Mouse (Mus musculus) intestine, embryonic 14.5 days (tissue): ENCODE data around the gene Icam5. TPM values are rescaled to one million over a fixed set of nuclear protein-coding genes. Genes with fewer than 3 reads are reported as not detected.
A peak's percentile ranks its signal among the peaks of the same experiment; 100 is the strongest.

ENCODE experiments used
- ATAC-seq: fragments of 200-750 bp; cut with Nextera tagmentation; replicated peaks from 2 replicates; pipeline ENCODE4 v1.8.0; 2017; ENCODE audit warnings: low read depth, moderate number of reproducible peaks, moderate TSS enrichment, moderate library complexity; ENCODE audit not compliant: low FRiP score, low TSS enrichment
- DNase-seq: peaks from one replicate; pipeline ENCODE4 v3.0.0-alpha.2; 2018; ENCODE audit warnings: low spot score
- H3K27ac ChIP-seq: fragments of 300-500 bp; sonication (generic); 2 replicates; pipeline ENCODE4 v1.5.1; 2014; ENCODE audit warnings: low read depth, mild to moderate bottlenecking, control low read depth
- H3K27me3 ChIP-seq: fragments of 300-500 bp; sonication (generic); replicated peaks from 2 replicates; pipeline ENCODE4 v1.6.1; 2014; ENCODE audit warnings: low read length, control low read depth; ENCODE audit not compliant: control insufficient read depth, insufficient read depth
- H3K36me3 ChIP-seq: fragments of 300-500 bp; sonication (generic); 2 replicates; pipeline ENCODE4 v1.6.1; 2014; ENCODE audit warnings: low read length, control low read depth; ENCODE audit not compliant: control insufficient read depth, insufficient read depth
- H3K4me1 ChIP-seq: fragments of 300-500 bp; sonication (generic); replicated peaks from 2 replicates; pipeline ENCODE4 v1.6.1; 2014; ENCODE audit warnings: low read length, control low read depth, mixed read lengths; ENCODE audit not compliant: control insufficient read depth, insufficient read depth
- H3K4me2 ChIP-seq: fragments of 300-500 bp; sonication (generic); 2 replicates; pipeline ENCODE4 v1.6.1; 2014; ENCODE audit warnings: low read length
- H3K4me3 ChIP-seq: fragments of 300-500 bp; sonication (generic); 2 replicates; pipeline ENCODE4 v1.5.1; 2014; ENCODE audit warnings: low read depth, low read length, control low read depth, mixed read lengths
- H3K9ac ChIP-seq: fragments of 300-500 bp; sonication (generic); 2 replicates; pipeline ENCODE4 v1.6.1; 2014; ENCODE audit warnings: mild to moderate bottlenecking, low read length
- H3K9me3 ChIP-seq: fragments of 300-500 bp; sonication (generic); 2 replicates; pipeline ENCODE4 v1.6.1; 2016; ENCODE audit warnings: low read length, control low read depth; ENCODE audit not compliant: control insufficient read depth
- WGBS: fragments of 180-500 bp; shearing (Covaris S2); extraction: QIAGEN DNeasy Blood & Tissue Kit; methylation state at CpG from one replicate; pipeline ENCODE4 v1.1.7; 2014; 5-methylcytosine and 5-hydroxymethylcytosine counted together
- polyA plus RNA-seq: library from polyadenylated mRNA; unstranded; fragments of >200 nt; fragmentation: Nextera tagmentation; extraction: Ambion mirVana; gene quantifications from 2 replicates; pipeline ENCODE4 v1.2.1, GENCODE M21; 2014

The Icam5 gene
- polyA plus RNA-seq, 1 experiment from 2014 or later: 0.12 TPM

DNA sequence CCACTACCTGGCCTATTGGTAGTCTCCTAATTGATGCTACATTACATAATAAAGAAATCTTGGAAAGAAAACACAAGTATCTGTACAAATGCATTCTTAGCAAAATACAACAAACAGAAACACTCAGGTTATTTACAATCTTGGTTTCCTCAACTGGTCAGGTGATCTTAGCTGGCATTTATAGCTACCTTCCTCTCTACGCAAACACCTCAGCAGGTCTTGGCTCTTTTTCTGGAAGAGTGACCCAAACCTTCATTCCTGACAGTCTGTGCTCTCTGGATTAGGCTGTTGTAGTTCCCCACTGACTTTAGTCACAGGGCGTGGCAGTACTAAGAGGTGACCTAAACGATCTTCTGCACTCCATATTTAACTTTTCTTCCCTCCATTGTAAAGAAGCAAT, 13.4 kb downstream of the Icam5 start:
- Histone ChIP-seq H3K9me3 (no peaks in the 10 kb centered on the region), H3K27me3 (no peaks in the 10 kb centered on the region), H3K4me1 (peaks cover 5% of the 10 kb centered on the region), H3K27ac (no peak overlapping the region), H3K9ac (no peak overlapping the region), H3K36me3 (no peaks in the 10 kb centered on the region), H3K4me3 (no peak overlapping the region), H3K4me2 (no peak overlapping the region)
- ATAC-seq: no peak
- 78% methylated on average over 3 of the region's 3 CpGs for WGBS
- DNase-seq: no peak

DNA sequence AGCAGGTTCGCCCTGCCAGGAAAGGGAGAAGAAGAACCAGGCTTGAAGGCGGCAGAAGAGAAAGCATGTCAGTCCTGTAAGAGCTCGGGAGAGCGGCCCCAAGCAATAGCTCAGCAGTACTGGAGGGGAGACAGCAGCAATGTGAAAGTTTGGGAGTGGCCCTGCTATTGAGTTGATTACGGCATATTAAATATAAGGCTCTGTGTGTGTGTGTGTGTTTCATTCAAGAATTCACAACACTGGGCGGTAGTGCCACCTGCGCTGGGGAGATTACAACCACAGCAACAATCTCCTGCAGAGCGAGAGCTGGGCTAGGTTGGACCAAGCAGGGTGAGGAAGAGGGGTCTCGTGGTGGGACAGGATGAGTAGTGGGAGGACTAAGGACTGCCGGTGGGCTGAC, 19.7 kb downstream of the Icam5 start:
- no peak for DNase-seq
- H3K36me3 ChIP-seq: no peaks in the 10 kb centered on the region
- no peaks in the 10 kb centered on the region for H3K9me3 ChIP-seq
- no peak overlapping the region for H3K4me3 ChIP-seq
- H3K9ac ChIP-seq: no peak overlapping the region
- no peaks in the 10 kb centered on the region for H3K4me1 ChIP-seq
- H3K27ac ChIP-seq: no peak overlapping the region
- no peak overlapping the region for H3K4me2 ChIP-seq
- 60% methylated on average over 10 of the region's 10 CpGs for WGBS
- no peak for ATAC-seq
- no peaks in the 10 kb centered on the region for H3K27me3 ChIP-seq

DNA sequence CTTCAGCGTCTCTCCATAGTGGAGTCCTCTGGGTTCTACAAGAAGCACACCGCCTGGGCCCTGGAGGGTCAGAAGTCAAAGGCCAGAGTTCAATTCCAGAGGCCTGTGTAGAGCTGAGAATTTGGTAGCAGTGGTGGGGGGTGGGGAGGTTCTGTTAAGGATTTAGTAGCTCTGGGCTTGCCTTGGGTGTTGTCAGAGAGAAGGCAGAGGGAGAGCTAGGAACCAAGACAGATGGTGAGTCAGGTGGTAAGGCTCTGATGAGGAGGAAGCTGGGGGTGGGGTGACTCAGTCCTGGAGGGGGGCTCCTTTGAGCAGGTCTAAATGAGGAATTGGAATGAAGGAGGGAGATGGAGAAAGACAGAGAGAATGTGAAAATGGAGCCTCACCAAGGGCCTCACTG, 31.1 kb downstream of the Icam5 start:
- no peaks in the 10 kb centered on the region for H3K4me1 ChIP-seq
- no peak overlapping the region for H3K4me3 ChIP-seq
- no peak overlapping the region for H3K4me2 ChIP-seq
- H3K9ac ChIP-seq: no peak overlapping the region
- no peak for DNase-seq
- peaks cover 36% of the 10 kb centered on the region for H3K36me3 ChIP-seq
- H3K27ac ChIP-seq: no peak overlapping the region
- ATAC-seq: no peak
- 94% methylated on average over 2 of the region's 2 CpGs for WGBS
- no peaks in the 10 kb centered on the region for H3K27me3 ChIP-seq
- H3K9me3 ChIP-seq: no peaks in the 10 kb centered on the region

DNA sequence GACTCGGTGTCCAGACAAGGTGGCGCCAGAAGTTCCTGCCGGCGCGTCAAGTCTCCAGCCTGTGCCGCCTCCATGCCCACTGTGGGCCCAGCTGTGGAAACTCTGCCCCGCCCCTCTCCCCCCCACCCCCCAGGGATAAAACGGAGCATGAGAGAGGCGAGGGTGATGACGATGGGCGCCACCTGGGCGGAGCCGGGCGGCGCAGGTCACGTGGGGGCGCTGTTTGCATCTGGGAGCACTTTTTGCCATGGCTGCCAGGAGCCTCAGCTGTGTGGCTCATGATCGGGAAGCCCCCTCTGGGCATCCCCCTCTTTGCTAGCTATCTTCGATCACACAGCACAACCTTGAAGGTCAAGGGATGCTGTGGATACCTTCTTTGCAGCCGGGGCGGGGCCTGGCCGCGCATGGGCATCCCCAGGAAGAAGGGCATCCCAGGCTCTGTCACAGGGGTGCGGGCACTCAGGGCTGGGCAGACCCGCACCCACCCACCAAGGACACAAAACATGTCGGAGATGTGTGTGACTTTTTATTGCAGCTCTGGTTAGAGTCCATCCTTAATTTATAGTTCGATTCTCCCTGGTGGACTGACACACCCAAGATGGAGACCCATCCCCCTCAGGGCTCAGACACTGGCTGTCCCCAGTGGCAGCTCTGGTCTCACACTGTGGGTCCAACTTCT, 35.3 kb downstream of the Icam5 start, which contains the start of gene Zglp1:
Gene Zglp1 (minus strand): TSS at position 88 of the 679 bp plus-strand sequence.
- Histone ChIP-seq H3K9me3 (no peaks in the 10 kb centered on the region), H3K27me3 (no peaks in the 10 kb centered on the region), H3K36me3 (peaks cover 51% of the 10 kb centered on the region), H3K4me3 (no peak within 1 kb of the TSS), H3K4me1 (0 out of 2 replicates have a peak, but pooled peaks cover under 1% of the 10 kb centered on the region), H3K9ac (no peak within 1 kb of the TSS), H3K4me2 (no peak within 1 kb of the TSS), H3K27ac (no peak within 1 kb of the TSS)
- ATAC-seq (no peak), DNase-seq (no peak)
- WGBS: 82% methylated on average over 27 of the region's 27 CpGs

DNA sequence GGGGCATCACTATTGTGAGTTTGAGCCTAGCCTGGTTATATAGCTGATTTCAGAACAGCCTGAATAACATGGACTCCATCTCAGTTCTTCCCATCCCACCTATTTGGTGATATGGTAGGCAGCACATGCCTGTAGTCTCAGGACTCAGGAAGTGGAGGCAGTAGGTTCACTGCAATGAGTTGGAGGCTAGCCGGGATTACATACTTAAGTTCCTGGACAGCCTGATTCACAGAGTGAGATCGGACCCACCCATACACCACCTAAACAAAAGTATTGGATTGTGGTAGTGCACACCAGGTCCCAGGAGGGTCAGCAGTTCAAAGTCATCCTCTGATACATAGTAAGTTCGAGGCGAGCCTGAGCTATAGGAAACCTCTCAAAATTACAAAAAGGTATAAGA, 40.8 kb downstream of the Icam5 start:
- peak overlapping the region; percentile 92 for H3K4me3 ChIP-seq
- H3K27ac ChIP-seq: peak overlapping the region; percentile 70; the same call in 1 of the 2 replicates
- H3K27me3 ChIP-seq: no peaks in the 10 kb centered on the region
- H3K4me1 ChIP-seq: 0 out of 2 replicates have a peak, but pooled peaks cover 6% of the 10 kb centered on the region
- H3K36me3 ChIP-seq: peaks cover 52% of the 10 kb centered on the region
- WGBS: 9% methylated on average over 4 of the region's 4 CpGs
- ATAC-seq (peak; percentile 36), DNase-seq (no peak)
- H3K9ac ChIP-seq: peak overlapping the region; percentile 88
- no peaks in the 10 kb centered on the region for H3K9me3 ChIP-seq
- peak overlapping the region; percentile 82 for H3K4me2 ChIP-seq

DNA sequence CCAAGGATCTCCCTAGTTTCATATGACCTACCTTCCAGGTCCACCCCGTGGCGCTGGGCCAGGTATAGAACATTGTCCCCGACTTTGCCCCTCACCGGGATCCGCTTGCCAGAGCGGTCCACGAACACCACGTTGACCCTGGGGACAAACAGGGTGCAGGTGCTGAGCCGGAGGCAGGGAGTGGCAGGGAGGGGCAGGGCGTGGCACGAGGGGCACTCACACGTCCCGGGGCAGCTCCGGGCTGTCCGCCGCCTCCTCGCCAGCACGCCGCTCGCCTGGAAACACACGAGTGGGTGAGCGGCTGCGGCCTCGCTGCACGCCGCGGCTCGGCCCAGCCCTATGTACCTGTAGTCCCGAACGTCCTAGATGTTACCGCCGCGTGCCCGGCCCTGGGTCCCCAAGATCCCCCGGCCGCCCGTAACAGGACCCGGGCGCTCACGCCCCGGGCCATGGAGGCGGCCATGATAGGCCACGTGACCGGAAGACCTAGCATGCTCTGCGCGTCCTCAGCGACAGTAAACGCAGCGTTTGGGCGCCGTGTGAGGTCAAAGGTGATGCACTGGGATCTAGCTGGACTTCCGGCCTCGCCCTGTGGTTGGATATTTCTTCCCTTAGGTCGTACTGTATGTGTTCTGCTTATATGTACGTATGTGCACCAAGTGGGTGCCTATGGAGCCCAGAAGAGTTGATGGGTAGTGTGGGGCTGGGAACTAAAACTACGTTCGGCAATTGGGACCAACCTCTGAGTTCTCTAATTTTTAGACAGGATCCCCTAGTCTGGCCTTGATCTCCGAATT, 41.4 kb downstream of the Icam5 start, which contains the start of the genes Gm49373 and Fdx1l:
Gene Gm49373 (minus strand): TSS at position 53 of the 797 bp plus-strand sequence.
Gene Fdx1l (minus strand): TSS at position 571 of the 797 bp plus-strand sequence.
- WGBS: 2% methylated on average over 57 of the region's 58 CpGs
- Histone ChIP-seq H3K9ac (peak within 1 kb of the TSS; percentile 88), H3K27me3 (no peaks in the 10 kb centered on the region), H3K4me3 (peak within 1 kb of the TSS; percentile 92), H3K36me3 (peaks cover 52% of the 10 kb centered on the region), H3K9me3 (no peaks in the 10 kb centered on the region), H3K27ac (peak within 1 kb of the TSS; percentile 70), H3K4me1 (0 out of 2 replicates have a peak, but pooled peaks cover 6% of the 10 kb centered on the region), H3K4me2 (peak within 1 kb of the TSS; percentile 82)
- DNase-seq: peak; percentile 89
- peak; percentile 94 for ATAC-seq

DNA sequence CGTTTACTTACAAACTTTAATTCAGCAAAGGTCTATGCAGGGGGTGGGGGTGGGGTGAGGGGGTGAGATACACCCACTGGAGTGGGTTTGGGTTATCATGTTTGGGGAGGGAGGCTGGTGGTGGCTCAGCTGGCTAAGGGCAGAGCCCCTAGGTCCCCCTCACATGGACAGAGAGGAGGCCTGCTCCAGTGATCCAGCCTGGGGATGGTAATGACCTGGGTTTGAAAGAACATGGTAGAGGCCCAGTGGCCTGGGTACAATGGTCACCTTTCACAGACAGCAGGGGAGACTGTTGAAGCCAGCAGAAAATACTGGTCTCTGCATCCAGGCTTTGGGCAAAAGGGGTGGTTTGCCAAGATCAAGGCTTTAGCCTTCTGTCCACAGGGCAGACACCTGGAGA, 42.3 kb downstream of the Icam5 start:
- no peak overlapping the region for H3K9ac ChIP-seq
- no peaks in the 10 kb centered on the region for H3K27me3 ChIP-seq
- H3K4me2 ChIP-seq: no peak overlapping the region
- H3K4me3 ChIP-seq: no peak overlapping the region
- 0 out of 2 replicates have a peak, but pooled peaks cover 6% of the 10 kb centered on the region for H3K4me1 ChIP-seq
- DNase-seq (no peak), ATAC-seq (no peak)
- H3K9me3 ChIP-seq: no peaks in the 10 kb centered on the region
- 68% methylated on average over 1 of the region's 1 CpGs for WGBS
- H3K27ac ChIP-seq: no peak overlapping the region
- peaks cover 61% of the 10 kb centered on the region for H3K36me3 ChIP-seq

DNA sequence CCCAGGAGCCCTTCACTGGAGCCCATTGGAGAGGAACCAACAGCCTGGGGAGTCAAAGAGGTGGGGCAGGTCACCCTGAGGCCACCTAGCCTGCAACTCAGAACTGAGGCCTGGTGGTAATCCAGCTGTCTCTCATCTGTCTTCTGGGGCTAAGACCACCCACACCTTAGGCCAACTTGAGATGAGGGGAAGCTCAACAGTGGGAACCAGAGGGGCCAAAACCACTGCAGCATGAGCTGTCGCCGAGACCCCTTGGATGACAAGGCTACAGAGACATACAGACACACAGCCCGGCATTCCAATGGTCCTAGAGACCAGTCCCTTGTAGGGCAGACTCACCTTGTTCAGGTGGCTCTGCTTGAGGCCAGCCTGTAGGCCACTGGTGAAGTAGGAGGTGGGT, 43.8 kb downstream of the Icam5 start:
- H3K36me3 ChIP-seq: peaks cover 68% of the 10 kb centered on the region
- 91% methylated on average over 3 of the region's 3 CpGs for WGBS

More for the DNA sequence above, 43.8 kb downstream of the Icam5 start:
- H3K27ac ChIP-seq: no peak overlapping the region
- no peak overlapping the region for H3K9ac ChIP-seq
- H3K27me3 ChIP-seq: no peaks in the 10 kb centered on the region
- H3K4me1 ChIP-seq: 0 out of 2 replicates have a peak, but pooled peaks cover 6% of the 10 kb centered on the region
- no peak overlapping the region for H3K4me3 ChIP-seq
- no peaks in the 10 kb centered on the region for H3K9me3 ChIP-seq
- no peak overlapping the region for H3K4me2 ChIP-seq
- DNase-seq (no peak), ATAC-seq (no peak)
